Mouse (Mus musculus) cerebellum, postnatal 4 days (tissue): Measurements from ENCODE around the gene Tuba8.

Experiments
- DNase-seq, 2 experiments: peaks; one replicate each; pipeline ENCODE4 v3.0.0; 2022; ENCODE audit warnings: low spot score in 2 of 2, mixed read lengths in 1 of 2

Gene Tuba8

DNA sequence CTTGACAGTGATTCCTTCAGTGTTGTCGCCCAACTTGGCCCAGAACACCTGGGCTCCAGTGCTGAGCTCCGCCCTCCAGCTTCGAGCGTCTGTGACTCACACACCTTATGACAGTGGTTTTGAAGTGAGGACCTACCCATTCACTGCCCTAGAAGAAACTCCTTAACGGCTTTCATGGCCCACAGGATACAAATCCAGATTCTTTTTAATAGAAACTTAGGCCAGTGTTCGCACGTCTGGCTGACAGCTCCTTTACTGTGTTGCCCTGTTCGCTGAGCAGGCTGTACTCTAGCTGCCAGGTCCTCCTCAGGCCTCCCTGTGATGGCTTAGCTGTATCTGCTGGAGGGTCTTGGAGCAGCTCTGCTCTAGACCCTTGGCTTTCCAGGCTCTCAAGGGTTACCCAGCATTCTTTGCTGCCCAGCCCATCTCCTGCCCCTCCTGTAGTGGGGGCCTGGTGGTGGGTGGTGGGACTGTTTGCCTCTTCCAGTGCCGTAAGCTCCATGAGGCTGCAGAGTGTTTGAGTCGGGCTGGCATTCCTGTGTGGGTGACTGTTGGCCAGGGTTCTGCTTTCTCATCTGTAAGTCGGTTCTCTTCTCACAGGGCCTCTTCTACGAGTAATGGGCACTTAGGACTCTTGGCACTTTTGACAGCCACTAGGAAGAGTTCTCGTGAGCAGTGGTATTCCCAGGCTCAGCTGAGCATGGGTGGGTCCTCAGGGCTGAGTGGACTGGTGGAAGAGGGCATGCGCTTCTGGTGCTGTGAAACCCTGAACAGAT, 15.4 kb upstream of the Tuba8 start:
- no peak for DNase-seq

DNA sequence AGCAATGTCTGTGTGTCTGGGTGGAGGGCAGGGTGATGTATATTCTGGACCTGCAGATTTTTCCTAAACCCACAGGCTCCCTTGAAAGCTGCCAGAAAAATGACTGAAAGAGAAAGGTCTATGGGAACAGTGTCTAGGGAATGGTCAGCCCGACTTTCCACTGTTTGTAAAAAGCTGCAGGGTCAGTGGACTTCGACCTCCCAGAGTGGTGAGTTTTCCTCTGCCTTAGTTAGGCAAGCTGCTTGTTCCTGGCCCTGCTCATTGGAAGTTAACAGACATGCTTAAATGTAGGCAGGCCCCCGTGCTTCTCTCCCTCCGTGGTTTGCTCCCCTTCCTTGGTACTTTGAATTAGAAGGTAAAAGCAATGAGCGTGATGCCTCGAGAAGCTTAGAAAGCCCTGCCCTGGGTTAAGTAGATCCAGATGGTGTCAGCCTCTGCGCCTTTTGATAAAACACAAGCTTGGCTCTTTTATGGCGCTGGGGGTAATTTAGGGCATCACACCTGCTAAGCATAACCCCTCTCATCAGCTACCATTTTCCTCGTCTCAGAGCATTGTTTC, 12.6 kb upstream of the Tuba8 start:
- DNase-seq = no peak

DNA sequence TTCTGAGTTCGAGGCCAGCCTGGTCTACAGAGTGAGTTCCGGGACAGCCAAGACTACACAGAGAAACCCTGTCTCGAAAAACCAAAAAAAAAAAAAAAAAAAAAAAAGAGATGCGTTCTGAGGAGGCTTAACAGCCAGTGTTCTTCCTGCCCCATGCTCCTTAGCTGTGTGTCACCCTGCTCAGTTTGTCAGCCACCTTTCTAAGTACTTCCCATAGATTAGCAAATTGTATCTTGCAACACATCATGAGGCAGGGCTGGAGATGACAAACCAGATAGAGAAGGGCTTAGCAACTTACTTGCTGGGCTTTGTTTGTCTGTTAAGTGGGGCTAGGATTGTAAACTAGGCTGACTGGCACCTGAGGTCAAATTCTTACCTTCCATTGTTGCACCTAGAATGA, 10.0 kb upstream of the Tuba8 start:
- no peak for DNase-seq

DNA sequence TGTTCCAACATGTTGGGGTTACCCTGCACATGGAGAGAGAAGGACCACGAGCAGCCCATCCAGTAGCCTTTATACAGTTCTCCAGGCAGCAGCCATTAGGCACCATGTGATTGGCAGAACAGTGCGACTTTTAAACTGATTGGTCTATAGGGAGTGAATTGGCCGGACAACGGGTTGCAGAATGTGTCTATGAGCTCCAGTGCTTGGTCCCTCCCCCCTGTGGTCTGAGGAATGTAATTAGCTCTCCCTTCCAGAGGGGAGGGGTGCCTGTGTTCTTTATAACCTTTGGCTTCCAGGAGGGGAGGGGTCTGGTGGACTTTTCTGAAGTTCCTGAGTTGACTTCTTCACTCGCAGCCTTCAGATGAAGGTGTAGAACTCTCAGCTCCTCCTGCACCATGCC, 8.5 kb upstream of the Tuba8 start:
- DNase-seq = no peak

DNA sequence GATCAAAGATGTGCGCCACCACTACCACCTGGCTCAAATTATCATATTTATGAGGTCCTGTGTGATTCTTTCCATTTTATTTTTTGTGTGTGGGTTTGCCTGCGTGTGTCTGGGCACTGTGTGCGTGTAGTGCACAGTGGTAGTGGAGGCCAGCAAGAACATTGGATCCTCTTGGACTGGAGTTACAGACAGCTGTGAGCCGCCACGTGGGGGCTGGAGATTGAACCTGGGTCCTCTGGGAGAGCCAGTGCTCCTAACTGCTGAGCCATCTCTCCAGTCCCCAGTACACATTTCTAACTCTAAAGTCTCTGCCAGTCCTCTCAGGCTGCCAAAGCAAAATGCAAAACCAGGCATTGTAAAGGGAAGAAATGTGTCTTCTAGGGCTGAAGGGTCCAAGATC, 4.0 kb upstream of the Tuba8 start:
- DNase-seq = no peak

DNA sequence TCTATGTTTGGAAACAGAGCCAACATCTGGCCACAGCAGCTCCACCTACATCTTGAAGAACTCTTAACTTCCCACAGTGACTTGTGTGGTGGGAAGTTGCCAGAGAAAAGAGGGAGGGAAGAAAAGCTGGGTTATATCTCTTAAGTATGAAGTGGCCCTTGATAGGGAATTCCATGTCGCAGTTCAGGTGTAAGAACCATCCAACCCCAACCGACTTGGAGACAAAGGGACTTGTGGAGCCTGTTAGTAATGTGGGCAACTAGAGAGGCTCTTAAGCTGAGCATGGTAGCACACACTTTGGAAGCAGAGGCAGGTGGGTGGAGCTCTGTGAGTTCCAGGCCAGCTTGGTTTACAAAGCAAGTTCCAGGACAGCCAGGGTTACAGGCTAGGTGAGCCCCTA, 912 bp upstream of the Tuba8 start:
- no peak for DNase-seq

DNA sequence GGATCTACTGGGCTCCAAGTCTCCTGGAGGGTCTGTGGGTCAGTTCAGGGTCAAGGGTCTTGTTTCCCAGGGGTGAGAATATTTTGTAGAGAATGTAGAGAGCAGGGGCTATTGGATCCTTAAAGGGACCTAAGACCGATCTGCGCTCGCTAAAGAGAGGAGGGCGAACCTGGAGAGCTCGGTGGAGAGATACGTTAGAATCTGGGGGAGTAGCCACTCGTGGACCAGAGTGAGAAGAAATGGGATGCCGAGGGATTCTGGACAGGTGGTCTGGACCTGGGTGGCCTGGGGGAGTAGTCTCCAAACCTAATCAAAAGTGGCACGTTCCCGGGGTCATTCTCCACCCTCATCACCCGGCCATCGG, 412 bp downstream of the Tuba8 start:
- no peak for DNase-seq

DNA sequence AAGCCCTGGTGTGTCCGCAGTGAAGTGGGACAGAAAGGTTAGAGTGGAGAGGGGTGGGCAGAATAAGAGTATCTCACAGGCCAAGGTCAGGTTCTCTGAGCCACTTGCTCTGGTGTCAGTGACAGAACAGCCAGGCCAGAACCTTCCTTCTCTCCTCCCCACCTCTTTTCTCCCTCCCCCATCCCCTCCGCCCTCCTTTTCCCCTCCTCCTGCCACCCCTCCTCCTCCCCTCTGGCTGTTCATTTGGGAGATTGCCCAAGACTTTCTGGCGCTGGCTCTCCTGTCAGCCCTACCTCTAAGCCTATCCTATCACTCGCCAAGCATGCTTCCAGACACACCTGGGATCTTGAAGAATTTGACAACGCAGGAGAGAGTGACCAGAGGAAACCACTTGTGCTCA, 1.2 kb downstream of the Tuba8 start:
- peak in 1 of 2 experiments; percentile 22 for DNase-seq

DNA sequence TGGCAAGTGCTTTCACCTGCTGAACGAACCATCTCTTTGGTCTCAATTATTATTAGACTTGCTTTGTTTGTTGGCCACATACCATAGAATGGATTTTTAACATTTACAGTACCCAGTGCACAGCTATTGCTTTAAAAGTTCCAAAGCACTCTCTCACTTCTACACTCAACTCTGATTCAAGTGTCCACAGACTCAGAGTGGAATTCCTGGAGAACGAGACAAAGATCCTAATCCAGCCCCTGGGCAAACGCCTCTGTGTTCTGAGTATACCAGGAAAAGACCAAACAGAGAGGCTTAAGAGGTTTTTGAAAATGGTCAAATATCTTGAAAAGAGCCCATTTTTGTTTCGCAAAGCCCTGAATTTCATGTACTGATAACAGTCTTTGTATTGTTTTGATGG, 2.5 kb downstream of the Tuba8 start:
- DNase-seq = no peak

DNA sequence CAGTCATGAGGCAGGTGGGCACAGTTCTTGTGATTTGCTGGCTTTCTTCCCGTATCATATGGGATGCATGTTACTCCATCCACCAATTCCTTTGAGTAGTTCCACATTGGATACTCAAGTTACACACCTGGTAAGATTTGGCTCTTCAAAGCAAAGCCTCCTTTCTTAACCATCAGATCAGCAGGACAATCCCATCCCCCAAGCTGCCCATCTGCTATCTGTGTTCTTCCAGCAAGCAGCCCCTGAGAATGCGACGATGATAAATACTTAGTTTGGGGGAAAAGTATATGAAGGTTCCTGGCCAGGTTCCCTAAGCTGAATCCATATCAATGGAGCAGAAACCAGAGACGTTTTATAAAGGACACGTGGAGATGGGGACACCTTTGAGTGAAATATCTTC, 3.7 kb downstream of the Tuba8 start:
- DNase-seq = no peak

DNA sequence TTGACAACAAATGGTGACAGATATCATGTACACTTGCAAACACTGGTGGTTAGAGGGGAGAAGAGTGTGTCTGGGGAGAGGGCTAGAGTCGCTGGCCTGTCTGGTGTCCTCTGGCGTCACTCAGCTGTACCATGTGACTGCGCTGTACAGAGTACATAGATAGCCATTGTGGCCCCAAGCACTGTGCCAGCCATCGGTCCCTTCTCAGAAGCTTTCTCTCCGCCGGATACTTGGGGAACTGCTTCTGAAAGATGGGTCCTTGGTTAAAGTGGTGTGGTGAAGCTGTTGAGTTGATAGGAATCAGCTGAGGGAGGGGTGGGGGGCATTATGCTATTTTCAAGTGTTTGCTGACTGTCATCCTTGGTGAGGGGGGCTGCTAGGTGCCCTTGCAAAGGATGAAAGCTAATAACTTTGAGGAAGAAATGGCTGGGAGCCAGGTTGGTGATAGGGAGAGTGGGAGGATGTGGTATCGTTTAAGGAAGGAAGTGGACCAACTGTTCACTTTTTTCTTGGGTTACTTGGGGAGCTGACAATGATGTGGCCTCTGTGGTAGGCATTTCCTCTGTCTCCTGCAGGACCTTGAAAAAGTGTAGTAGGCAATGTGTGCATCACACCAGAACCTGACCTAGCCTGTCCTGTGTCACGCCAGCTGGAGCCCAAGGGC, 4.3 kb downstream of the Tuba8 start:
- DNase-seq = no peak

DNA sequence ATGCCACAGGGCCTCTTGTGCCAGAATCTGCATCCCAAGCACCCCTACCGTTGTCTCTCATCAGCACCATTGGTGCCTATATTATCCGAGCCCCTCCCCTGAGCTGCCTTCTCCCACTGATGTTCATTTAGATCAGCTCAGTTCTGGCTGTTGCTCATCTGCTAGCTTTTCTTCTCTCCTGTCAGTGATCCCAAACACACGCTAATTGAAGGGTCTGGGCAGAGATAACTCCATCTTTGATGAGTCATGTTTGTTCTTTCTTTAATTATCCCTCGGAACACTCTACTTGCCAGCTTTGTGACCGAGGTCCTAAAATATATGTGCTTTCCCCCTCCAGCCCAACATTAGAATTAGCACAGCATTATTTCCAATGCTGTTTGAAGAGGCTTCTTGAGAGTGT, 4.8 kb downstream of the Tuba8 start:
- no peak for DNase-seq

DNA sequence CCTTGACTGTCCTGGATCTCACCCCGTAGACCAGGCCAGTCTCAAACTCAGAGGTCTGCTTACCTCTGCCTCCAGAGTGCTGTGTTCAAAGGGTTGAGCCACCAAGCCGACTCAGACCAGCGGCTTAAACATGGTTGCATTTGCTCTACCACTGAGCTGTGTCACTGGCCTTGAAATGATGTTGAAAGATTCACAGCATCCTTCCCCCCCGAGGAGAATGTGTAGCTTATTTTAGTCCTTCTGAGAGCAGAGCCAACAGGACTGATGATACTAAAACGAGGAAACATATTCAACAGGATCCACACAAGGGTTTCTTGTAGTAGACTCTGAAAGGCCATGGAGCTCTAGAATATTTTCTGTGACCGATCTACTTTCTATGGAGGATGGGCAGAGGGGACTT, 5.4 kb downstream of the Tuba8 start:
- DNase-seq = no peak

DNA sequence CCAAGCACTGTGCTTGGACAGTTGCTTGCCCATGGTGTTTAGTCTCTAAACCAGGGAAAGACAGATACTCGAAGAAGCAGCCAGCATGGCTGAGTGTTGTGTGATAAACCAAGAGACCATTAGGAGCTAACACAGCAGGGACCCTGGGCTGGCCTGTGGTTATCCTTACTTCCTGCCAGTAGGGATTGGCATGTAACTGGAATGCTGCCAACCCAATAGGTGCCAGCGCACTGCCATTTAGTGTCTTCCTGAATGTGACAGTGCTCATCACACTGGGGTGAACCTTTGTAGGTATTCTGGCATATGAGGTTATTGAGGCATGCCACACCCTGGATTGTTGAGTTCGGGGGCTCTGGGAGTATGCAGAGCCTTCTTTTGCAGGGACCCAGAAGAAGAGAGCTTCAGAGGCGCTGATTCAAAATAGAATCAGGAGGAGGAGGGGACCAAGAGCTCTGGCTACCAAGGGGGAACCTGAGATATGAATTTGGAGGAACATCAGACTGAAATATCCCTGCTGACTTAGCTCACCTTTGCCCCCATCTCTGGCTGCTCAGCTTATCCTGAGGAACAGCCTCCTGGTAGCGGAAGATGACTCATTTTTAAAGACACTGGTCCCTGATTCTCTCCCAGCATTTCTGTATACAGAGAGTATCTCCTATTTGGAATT, 6.2 kb downstream of the Tuba8 start:
- no peak for DNase-seq

DNA sequence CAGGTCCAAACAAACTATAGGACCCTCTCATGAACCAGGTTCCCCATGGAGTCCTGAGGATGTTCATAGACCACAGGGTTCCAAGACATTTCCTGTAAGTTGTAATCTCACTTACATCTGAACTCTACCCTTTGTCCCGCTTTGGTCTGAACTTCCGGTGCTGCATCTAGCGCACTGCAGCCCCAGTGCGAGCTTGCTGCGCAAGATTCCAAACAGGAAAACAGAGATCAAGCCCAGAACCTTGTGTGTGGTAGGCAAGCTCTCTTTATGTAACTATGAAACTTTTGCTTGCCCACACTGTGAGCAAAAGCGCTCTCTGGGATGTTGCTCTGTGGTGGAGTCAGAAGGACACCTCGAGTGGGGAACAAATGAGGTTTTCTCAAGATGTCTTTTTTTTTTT, 7.5 kb downstream of the Tuba8 start:
- no peak for DNase-seq

DNA sequence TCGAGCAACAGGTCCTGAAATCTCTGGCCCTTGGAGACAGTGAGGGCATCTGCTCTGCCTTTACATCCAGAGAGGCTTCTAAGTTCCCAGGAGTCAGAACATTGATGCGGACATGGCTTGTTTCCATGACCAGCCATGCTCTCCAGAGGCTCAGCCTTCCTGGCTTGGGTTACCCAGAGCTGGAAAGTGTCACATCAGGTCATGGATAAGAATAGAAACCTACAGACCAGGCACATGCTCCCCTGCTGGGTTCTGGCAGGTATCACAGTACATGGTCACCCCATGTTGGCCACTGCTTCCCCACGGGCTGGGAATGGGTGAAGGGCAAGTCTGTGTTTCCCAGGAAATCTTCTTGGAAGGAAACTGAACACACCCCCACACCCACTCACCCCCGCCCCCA, 8.9 kb downstream of the Tuba8 start:
- DNase-seq = no peak

DNA sequence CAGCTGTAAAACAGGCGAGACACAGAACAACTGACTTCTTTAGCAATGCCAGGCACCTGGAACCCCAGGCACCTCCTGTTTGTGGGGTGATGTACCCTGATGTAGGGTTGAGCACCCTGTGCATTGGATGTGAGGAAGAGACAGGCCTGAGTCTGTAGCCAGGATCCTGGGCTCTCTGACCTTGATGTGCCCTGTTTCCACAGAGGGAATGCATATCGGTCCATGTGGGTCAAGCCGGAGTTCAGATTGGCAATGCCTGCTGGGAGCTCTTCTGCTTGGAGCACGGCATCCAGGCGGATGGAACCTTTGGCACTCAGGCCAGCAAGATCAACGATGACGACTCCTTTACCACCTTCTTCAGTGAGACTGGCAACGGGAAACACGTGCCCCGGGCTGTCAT, 9.7 kb downstream of the Tuba8 start:
- DNase-seq = no peak

DNA sequence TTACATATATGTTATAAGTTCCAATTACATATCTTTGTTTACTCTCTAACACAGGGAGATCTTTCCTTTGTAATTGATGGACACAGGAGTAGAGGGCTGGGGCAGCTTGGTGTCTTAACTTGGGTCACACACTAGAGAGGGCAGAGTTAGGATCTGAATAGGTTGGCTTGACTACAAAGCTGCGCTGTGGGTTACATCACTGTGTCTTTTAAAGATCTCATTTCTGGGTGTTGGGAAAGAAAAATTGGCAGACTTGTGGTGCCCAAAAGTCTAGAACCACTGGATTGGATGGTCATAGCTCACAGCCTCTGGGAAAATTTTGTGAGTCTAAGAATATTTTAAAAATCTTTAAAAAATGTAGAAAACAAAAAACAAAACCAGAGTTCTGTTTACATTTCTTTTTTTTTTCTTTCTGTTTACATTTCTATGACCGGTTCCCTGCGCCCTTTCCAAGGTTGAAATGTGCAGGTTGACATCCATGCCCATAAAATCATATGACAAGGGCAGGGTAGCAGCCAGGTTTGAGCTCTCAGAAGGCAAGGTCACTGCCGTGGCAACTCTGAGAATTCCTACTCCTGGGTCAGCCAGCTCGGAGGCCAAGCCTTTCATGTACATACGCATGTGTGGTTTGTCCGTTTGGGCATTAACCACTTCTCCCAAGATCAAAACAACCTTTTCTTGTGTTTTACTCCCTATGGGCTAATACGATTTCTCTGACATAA, 11.5 kb downstream of the Tuba8 start:
- DNase-seq = no peak

DNA sequence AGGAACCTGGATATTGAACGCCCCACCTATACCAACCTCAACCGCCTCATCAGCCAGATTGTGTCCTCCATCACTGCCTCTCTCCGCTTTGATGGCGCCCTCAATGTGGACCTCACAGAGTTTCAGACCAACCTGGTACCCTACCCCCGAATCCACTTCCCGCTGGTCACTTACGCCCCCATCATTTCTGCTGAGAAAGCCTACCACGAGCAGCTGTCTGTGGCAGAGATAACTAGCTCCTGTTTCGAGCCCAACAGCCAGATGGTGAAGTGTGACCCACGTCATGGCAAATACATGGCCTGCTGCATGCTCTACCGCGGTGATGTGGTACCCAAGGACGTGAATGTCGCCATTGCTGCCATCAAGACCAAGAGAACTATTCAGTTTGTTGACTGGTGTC, 12.5 kb downstream of the Tuba8 start:
- no peak for DNase-seq

DNA sequence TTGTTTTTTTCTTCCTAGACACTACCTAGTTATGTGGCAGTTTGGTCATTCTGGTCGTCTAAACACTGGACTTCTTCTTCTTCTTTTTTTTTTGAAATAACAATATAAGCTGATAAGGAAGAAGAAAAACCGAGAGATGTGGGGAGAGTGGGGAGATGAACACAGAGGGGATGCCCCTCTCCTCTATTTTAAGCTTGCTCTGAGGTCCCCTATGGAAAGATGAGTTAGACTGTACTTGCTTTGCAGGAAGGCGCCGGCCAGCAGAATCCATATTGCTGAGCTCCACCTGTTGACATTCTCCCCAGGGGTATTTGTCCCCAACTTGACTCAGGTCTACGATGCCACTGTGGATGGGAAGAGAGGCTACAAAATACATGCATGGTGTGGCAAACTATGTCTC, 13.6 kb downstream of the Tuba8 start:
- DNase-seq = no peak

DNA sequence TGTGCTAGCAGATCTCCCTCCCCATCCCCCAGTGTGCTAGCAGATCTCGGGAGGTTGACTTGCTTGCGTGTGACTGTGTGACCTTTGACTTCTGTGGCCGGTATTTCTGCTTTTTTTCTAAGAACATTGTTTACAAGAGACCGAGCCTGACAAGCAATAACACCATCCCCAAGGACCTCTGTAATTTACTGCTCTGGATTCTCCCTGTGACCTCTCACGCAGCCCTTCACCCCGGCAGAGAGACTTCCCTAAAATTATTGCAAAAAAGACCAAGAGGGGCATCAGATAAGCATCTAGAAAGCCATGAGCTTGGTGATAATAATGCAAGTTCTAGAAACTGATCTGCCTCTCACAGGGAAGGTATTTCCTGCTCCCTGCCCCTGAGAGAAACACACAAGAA, 14.5 kb downstream of the Tuba8 start:
- DNase-seq = no peak

DNA sequence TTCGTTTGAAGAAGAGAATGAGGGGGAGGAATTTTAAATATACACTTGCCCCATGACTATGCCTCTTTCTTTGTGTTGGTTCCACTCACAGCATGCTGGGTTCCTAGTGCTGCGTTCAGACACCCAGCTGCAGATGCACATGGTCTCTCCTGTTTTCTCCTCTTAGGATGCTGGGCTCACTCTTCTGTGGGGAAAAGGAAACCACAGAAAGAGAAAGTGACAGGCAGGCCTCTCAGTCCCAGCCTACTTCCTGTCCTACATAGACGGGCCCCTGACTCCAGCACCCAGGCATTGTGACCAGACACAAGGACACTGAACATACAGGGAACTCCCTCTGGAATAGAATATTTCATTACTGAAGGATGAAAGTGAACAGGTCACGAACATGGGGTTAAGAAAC, 15.5 kb downstream of the Tuba8 start:
- no peak for DNase-seq
